Mouse (Mus musculus): ENCODE data around the gene Fndc8. TPM values are rescaled to one million over a fixed set of nuclear protein-coding genes. Genes with fewer than 3 reads are reported as not detected.

Fndc8 gene
- polyA plus RNA-seq (2016; fragmentation: Nextera tagmentation; extraction: Ambion mirVana) = 0.65 and 0.68 TPM in 2 replicates

DNA sequence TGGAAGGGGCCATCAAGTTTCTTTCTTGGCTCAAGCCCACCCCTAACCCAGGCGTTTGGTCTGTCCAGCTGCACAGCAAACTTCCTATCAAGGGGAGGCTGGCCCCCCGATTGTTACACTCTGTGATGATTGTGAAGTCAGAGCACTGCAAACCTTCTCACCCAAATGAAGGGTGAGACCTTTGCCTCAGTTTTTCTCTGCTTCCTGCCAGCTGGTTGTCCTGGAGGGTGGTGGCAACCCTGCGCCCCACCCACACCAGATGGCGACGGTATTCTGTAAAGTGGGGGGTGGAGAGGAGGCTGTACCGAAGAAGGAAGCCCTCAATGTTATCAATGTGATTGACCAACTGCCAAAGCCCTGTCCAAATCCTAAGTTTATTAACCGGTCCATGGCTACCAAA, at the start of gene Fndc8:
Fndc8 (plus strand) TSS at position 189 of the 400 bp plus-strand sequence.
- peaks cover 19% of the 10 kb centered on the region for H3K4me1 ChIP-seq
- H3K36me3 ChIP-seq = no peaks in the 10 kb centered on the region
- ATAC-seq (ENCODE audit: low FRiP score) = no peak
- H3K9me3 ChIP-seq (replicated peaks) = no peaks in the 10 kb centered on the region
- peaks cover 9% of the 10 kb centered on the region; the same call in 1 of the 2 replicates for H3K27me3 ChIP-seq
- no peak within 1 kb of the TSS for H3K4me2 ChIP-seq (replicated peaks)
- 59% methylated on average over 7 of the region's 7 CpGs for WGBS
- H3K4me3 ChIP-seq = no peak within 1 kb of the TSS
- H3K27ac ChIP-seq = no peak within 1 kb of the TSS
- H3K9ac ChIP-seq = peak within 1 kb of the TSS; percentile 32; the same call in 1 of the 2 replicates

DNA sequence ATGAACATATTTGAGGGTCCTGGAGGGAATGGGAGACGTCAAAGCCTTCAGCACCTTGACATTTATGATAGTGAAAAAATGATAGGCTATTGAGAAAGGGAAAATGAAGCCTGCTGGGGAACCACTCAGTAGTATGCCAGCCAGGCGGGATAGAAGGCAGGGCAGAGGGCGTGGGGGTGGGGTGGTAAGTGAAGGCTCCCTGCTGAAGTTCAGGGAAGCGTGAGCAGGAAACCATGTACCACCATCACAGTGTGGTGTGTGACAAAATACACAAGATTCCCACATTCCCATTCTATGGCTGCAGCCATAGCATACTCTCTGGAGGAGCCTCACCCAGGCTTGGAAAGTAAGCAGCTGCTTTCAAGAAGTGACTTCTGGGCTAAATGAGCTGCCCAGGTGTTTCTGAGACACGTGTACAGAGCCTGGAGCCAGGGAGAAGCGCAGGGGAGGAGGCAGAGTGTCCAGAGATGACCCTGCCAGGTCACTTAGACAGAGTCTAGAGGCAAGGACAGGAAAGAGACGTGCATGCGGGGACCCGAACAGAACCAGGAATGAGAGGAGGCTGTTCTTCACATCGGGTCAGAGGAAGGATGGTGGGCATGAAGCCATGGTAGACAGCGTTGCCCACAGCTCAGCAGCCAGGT, 47.0 kb upstream of the Fndc8 start:
- peak overlapping the region; percentile 38; the same call in 1 of the 2 replicates for H3K4me2 ChIP-seq (replicated peaks)
- H3K36me3 ChIP-seq = no peaks in the 10 kb centered on the region
- H3K4me1 ChIP-seq = peaks cover 19% of the 10 kb centered on the region
- H3K4me3 ChIP-seq = no peak overlapping the region
- H3K9me3 ChIP-seq (replicated peaks) = no peaks in the 10 kb centered on the region
- H3K9ac ChIP-seq = no peak overlapping the region; the same call in 1 of the 2 replicates
- WGBS = 63% methylated on average over 11 of the region's 11 CpGs
- ATAC-seq (ENCODE audit: low FRiP score) = no peak
- peak overlapping the region; percentile 60 for H3K27ac ChIP-seq
- H3K27me3 ChIP-seq = peaks cover 4% of the 10 kb centered on the region; the same call in 1 of the 2 replicates

DNA sequence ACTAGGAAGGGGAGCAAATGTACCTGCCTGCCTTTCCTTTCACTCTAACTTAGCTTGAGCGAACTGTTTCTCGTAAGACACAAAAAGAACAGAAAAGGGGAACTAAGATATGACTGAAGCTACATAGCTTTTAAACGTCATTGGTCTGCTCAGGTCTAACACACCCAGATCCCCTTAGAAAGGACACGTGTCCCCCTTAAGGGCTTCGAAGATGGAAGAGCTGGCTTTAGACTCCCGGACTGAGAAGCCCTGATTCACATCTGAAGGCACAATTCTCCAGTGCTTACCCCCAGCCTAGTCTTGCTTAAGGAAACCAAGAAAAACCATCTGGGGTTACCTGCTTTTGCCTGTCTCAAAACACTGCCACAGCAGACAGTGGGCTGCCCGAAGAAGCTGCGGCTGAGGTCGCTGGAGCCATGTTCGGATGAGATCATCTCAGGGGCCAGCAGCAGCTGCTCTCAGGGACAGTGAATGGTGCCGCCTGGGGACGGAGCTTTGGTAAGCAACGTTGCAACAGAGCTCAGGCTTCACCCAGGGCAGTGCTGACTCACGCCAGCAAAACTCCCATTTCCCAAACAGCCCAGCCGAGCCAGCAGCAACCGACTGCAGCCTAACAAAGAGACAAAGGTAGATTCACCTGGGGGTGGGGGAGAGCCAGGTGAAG, 46.4 kb upstream of the Fndc8 start:
- Histone ChIP-seq H3K27me3 (peaks cover 4% of the 10 kb centered on the region; the same call in 1 of the 2 replicates), H3K4me2 (replicated peaks) (peak overlapping the region; percentile 38), H3K4me3 (peak overlapping the region; percentile 15; the same call in 1 of the 2 replicates), H3K9ac (peak overlapping the region; percentile 35), H3K9me3 (replicated peaks) (no peaks in the 10 kb centered on the region), H3K4me1 (peaks cover 26% of the 10 kb centered on the region), H3K27ac (peak overlapping the region; percentile 60), H3K36me3 (no peaks in the 10 kb centered on the region)
- ATAC-seq (ENCODE audit: low FRiP score) = 0 out of 2 replicates have a peak, but pooled peaks have one; percentile 58
- WGBS = 28% methylated on average over 16 of the region's 16 CpGs

DNA sequence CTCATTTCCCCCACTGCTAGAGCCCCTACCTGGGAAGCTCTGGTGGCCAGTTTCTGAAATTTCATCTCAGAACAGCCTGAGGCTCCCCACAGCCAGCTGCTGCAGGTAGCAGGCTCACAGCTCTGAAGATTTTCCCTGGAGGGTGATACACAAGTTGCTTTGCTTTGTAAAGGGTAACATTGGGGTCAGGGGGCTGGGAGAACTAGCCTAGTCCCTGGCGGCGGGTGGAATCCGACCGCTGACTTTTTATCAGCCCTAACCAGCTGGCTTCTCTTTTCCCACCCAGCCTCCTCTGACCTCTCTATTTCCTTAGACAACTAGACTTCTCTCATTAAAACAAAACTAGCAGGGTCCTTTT, 45.9 kb upstream of the Fndc8 start:
- Histone ChIP-seq H3K9me3 (replicated peaks) (no peaks in the 10 kb centered on the region), H3K9ac (peak overlapping the region; percentile 35; the same call in 1 of the 2 replicates), H3K4me3 (no peak overlapping the region), H3K27ac (peak overlapping the region; percentile 60; the same call in 1 of the 2 replicates), H3K27me3 (peaks cover 4% of the 10 kb centered on the region; the same call in 1 of the 2 replicates), H3K4me2 (replicated peaks) (peak overlapping the region; percentile 38), H3K36me3 (no peaks in the 10 kb centered on the region), H3K4me1 (peaks cover 30% of the 10 kb centered on the region)
- no peak for ATAC-seq (ENCODE audit: low FRiP score)
- WGBS = 23% methylated on average over 4 of the region's 4 CpGs

DNA sequence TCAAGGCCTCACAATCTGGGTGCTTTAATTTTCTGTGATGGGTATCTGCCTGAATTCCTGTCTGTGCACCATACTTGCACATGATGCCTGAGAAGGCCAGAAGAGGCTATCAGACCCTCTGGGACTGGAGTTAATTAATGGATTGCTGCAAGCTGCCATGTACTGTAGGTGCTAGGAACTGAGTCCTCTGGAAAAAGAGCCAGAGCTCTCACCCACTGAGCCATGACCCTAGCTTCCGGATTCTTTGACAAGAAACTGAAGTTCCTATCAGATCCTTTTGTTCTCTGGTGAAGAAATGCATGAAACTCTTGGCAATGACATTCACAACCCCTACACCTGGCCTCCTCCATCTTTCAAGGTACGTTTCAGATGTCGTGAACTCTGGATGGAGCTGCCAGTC, 45.0 kb upstream of the Fndc8 start:
- no peak for ATAC-seq (ENCODE audit: low FRiP score)
- H3K9ac ChIP-seq = no peak overlapping the region
- no peaks in the 10 kb centered on the region for H3K9me3 ChIP-seq (replicated peaks)
- H3K4me3 ChIP-seq = no peak overlapping the region
- H3K4me1 ChIP-seq = peaks cover 35% of the 10 kb centered on the region
- no peaks in the 10 kb centered on the region for H3K36me3 ChIP-seq
- H3K27me3 ChIP-seq = peaks cover 4% of the 10 kb centered on the region; the same call in 1 of the 2 replicates
- WGBS = 73% methylated on average over 3 of the region's 3 CpGs
- H3K27ac ChIP-seq = no peak overlapping the region; the same call in 1 of the 2 replicates
- H3K4me2 ChIP-seq (replicated peaks) = no peak overlapping the region

DNA sequence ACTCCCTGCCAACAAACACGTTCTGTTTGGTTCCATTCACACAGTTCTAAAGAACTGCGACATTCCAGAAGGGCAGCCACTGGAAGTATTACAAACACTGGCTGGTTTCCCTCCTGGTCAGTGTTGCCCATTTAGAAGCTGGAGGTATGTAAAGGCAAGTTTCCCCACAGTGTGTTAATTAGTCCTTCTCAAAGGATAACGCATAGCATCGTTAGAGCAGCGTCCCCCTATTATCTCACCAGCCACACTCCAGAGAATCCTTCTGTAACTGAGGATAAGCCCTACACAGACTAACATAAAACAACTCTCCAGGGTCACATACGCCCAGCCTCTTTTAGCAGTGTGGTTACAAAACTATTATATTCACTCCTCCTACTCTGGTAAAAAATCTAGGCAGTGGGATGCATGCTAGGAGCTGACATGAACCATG, 44.3 kb upstream of the Fndc8 start:
- WGBS = 25% methylated on average over 6 of the region's 6 CpGs
- H3K9ac ChIP-seq = no peak overlapping the region
- no peaks in the 10 kb centered on the region for H3K9me3 ChIP-seq (replicated peaks)
- no peaks in the 10 kb centered on the region for H3K36me3 ChIP-seq
- no peak overlapping the region for H3K4me2 ChIP-seq (replicated peaks)
- no peak overlapping the region for H3K27ac ChIP-seq
- no peak for ATAC-seq (ENCODE audit: low FRiP score)
- no peak overlapping the region for H3K4me3 ChIP-seq
- peaks cover 35% of the 10 kb centered on the region for H3K4me1 ChIP-seq
- peaks cover 4% of the 10 kb centered on the region; the same call in 1 of the 2 replicates for H3K27me3 ChIP-seq

DNA sequence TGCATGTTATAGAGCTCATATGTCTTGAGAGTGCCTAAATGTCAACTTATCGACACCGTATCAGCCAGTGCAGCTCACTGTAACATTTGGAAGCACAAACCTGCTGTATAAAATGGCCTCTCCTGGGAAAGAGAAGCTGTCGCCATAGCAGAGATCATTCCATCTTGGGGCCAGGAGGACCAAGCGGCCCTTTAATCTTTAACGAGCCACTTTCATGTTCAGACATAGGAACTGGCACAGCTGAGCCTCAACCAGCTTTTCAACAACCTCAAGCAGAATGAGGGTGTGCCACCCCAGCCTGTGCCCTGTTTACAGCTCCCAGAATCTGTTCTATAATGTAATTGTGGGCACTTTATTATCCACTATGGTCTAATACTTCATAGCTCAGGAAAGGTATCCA, 41.7 kb upstream of the Fndc8 start:
- H3K27ac ChIP-seq = 0 out of 2 replicates have a peak overlapping the region, but pooled peaks have one; percentile 24
- no peaks in the 10 kb centered on the region for H3K9me3 ChIP-seq (replicated peaks)
- no peak overlapping the region for H3K4me2 ChIP-seq (replicated peaks)
- no peaks in the 10 kb centered on the region for H3K27me3 ChIP-seq
- 61% methylated on average over 5 of the region's 5 CpGs for WGBS
- H3K36me3 ChIP-seq = no peaks in the 10 kb centered on the region
- no peak for ATAC-seq (ENCODE audit: low FRiP score)
- H3K4me1 ChIP-seq = peaks cover 30% of the 10 kb centered on the region
- no peak overlapping the region for H3K4me3 ChIP-seq
- no peak overlapping the region for H3K9ac ChIP-seq

DNA sequence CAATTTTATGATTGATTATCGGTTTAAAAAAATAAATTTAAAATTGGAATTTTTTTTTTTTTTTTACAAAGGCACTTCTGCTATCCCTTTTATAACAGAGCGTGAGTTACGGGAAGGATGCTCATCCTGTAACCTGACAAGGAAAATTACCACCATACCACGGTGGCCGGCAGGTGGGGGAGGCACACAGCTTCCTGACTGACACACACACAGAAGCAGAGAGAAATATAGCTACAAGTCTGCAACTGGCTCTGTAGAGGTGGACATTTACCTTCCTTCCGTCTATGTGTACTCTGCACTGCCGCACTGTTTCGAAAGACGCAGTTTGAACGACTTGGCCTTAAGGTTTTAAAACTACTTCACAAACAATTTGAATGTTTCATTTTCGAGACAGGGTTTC, 39.8 kb upstream of the Fndc8 start:
- Histone ChIP-seq H3K36me3 (no peaks in the 10 kb centered on the region), H3K4me1 (peaks cover 22% of the 10 kb centered on the region), H3K27ac (no peak overlapping the region), H3K4me2 (replicated peaks) (no peak overlapping the region), H3K9me3 (replicated peaks) (no peaks in the 10 kb centered on the region), H3K4me3 (no peak overlapping the region), H3K9ac (no peak overlapping the region), H3K27me3 (no peaks in the 10 kb centered on the region)
- WGBS = 88% methylated on average over 11 of the region's 11 CpGs
- no peak for ATAC-seq (ENCODE audit: low FRiP score)

DNA sequence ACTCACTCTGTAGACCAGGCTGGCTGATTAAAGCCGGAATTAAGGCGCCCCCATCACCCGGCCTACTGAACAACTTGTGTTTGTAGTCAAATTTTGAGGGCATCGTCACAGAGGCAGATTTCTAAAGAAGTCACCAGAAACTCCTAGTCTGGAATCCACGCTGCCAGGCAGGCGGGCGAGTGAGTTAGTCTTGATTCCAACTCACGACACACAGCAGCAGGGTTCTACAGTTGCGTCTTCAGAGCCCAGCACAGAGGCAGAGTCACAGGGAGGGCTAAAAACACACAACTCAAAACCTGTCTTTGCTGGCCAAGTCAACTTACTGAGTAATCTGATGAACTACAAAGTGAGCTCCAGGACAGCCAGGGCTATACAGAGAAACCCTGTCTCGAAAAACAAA, 39.4 kb upstream of the Fndc8 start:
- 82% methylated on average over 10 of the region's 10 CpGs for WGBS
- no peaks in the 10 kb centered on the region for H3K36me3 ChIP-seq
- H3K4me2 ChIP-seq (replicated peaks) = no peak overlapping the region
- ATAC-seq (ENCODE audit: low FRiP score) = no peak
- no peak overlapping the region for H3K27ac ChIP-seq
- no peak overlapping the region for H3K4me3 ChIP-seq
- H3K9me3 ChIP-seq (replicated peaks) = no peaks in the 10 kb centered on the region
- H3K27me3 ChIP-seq = no peaks in the 10 kb centered on the region
- H3K9ac ChIP-seq = no peak overlapping the region
- H3K4me1 ChIP-seq = peaks cover 22% of the 10 kb centered on the region

DNA sequence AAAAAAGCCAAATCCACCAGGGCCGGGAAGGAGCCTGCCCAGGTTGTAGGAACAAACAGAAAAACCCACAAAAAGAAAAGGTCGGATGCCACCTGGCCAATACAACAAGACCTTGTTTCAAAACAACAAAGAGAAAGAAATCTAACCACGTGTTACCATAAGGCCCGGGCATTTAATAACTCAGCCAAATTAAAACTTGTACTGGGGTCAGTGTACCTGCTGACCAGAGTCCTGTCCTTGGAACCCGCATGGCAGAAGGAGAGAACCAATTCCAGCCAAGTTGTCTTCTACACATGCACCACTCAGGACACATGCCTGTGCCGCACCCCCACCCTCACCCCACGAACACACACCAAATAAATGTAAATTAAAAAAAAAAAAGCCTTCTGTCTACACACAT, 39.0 kb upstream of the Fndc8 start:
- no peak overlapping the region for H3K27ac ChIP-seq
- no peak overlapping the region for H3K9ac ChIP-seq
- no peak overlapping the region for H3K4me3 ChIP-seq
- no peak overlapping the region for H3K4me2 ChIP-seq (replicated peaks)
- no peaks in the 10 kb centered on the region for H3K9me3 ChIP-seq (replicated peaks)
- 88% methylated on average over 7 of the region's 7 CpGs for WGBS
- no peak for ATAC-seq (ENCODE audit: low FRiP score)
- H3K4me1 ChIP-seq = peaks cover 22% of the 10 kb centered on the region
- H3K36me3 ChIP-seq = no peaks in the 10 kb centered on the region
- no peaks in the 10 kb centered on the region for H3K27me3 ChIP-seq

DNA sequence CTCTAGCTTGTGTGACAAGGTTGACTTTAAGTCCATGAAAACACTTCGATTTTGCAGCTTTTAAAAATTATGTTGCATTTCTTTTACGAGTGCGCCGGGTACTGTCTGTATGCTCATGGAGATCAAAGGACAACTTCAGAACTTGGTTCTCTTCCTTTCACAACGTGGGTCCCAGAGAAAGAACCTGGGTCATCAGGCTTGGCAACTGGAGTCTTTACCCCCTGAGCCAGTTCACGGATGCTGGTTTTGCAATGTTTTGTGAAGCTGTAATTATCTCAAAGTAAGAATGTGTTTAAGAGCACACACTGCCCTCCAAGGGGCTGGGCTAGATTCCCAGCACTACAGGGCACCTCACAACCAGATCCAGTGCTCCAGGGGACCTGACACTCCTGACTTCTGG, 37.8 kb upstream of the Fndc8 start:
- no peaks in the 10 kb centered on the region for H3K27me3 ChIP-seq
- peaks cover 22% of the 10 kb centered on the region for H3K4me1 ChIP-seq
- no peak for ATAC-seq (ENCODE audit: low FRiP score)
- H3K9me3 ChIP-seq (replicated peaks) = no peaks in the 10 kb centered on the region
- H3K9ac ChIP-seq = no peak overlapping the region
- no peak overlapping the region for H3K4me2 ChIP-seq (replicated peaks)
- 88% methylated on average over 6 of the region's 6 CpGs for WGBS
- no peak overlapping the region for H3K27ac ChIP-seq
- H3K4me3 ChIP-seq = no peak overlapping the region
- H3K36me3 ChIP-seq = no peaks in the 10 kb centered on the region

DNA sequence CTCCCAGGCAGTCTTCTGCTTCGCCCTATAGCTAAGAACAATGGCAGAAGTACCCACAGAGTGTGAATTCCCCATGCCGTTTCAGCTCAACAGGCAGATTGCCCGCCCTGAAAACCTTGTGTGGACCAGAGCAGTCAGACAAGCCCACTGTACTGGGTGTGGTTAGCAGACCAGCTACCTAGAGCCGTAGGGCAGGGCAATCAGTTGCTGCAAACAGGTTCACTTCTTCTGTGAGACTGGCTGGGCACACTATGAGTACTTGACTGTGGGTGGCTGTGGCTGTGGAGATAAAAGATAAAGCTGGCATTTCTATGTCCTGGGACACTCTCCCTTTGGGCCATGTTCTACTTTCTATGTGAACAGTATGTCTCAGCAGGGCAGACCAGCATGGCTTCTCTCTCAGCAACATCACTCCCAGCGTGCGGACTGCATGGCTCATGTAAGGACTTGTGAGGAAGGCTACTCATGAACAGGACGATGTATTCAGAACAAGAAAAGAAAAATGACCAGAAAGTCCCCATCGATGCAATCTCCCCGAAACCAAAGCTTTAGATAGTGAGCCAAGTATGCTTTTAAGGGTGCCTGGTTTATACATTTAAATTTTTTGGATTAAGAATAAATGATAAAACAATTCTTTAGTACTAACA, 36.5 kb upstream of the Fndc8 start:
- Histone ChIP-seq H3K27me3 (no peaks in the 10 kb centered on the region), H3K9ac (no peak overlapping the region), H3K4me1 (peaks cover 17% of the 10 kb centered on the region), H3K4me3 (no peak overlapping the region), H3K27ac (no peak overlapping the region), H3K9me3 (replicated peaks) (no peaks in the 10 kb centered on the region), H3K36me3 (no peaks in the 10 kb centered on the region), H3K4me2 (replicated peaks) (no peak overlapping the region)
- WGBS = 80% methylated on average over 9 of the region's 9 CpGs
- ATAC-seq (ENCODE audit: low FRiP score) = no peak
